Mouse (Mus musculus) effector memory CD4-positive, alpha-beta T cell, adult 7 months (primary cell): ENCODE results near the gene Sec31a. TPM values are rescaled to one million over a fixed set of nuclear protein-coding genes. Genes with fewer than 3 reads are reported as not detected.

Experiments
- polyA plus RNA-seq: library from polyadenylated mRNA; unstranded; fragments of 100-300 nt; shearing (Covaris generic); gene quantifications from one replicate; pipeline ENCODE4 v1.2.1, GENCODE M21; 2017

Gene Sec31a
- 77.6 TPM for polyA plus RNA-seq

DNA sequence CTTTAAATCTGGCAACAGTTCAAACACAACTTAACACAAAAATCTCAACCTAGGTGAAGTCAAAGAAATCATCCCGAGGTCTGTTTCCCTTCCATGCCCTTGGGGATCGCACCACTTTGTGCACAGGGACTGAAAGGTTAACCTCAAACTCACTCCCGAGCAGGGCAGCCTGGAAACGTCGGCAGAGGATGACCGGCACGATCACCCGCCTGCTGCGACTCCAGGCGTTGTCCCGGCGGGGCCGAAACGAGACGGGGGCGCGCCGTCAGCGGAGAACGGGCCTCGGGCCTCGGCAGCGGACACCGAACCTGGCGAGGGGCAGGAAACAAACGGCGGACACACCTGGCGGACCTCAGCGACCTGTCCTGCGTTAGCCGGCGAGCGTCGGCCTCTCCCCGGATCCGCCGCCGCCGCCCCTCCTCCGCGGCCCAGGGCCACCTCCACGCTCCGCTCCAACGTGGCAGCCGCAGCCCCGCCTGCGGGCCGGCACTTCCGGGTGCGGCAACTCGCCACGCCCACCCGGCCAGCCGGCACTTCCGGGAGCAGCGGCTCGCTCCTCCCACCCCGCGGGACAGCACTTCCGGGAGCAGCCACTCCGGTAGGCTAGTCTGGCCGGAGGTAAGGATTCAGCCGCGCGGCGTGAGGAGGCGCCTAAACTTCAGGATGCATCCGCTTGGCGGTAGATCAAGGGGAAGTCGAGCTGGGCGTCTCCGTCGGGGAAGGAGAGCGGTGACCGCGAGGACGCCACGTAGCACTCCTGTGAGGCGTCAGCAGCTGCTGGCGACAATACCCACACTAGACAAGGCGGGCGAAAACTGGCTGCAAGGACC is at the start of gene Sec31a:
Gene Sec31a, minus strand, starts transcription at position 474 of the 830 bp plus-strand sequence.

Other genes with a start within 250 kb of the Sec31a start
- 38.8 TPM for gene Lin54, start 84.4 kb upstream of the Sec31a start, polyA plus RNA-seq
- gene Cops4, start 102.1 kb upstream of the Sec31a start, polyA plus RNA-seq: 77.5 TPM
- 79.9 TPM for gene Plac8, start 156.0 kb upstream of the Sec31a start, polyA plus RNA-seq